Mouse (Mus musculus) activated CD4-positive, CD25-positive, alpha-beta regulatory T cell (primary cell): ENCODE measurements around the gene Fig4. TPM values are rescaled to one million over a fixed set of nuclear protein-coding genes. Genes with fewer than 3 reads are reported as not detected.

Experiments
- polyA plus RNA-seq, 2 experiments: library from polyadenylated mRNA; unstranded; fragments of 100-300 nt; shearing (Covaris generic); gene quantifications; one replicate each; pipeline ENCODE4 v1.2.1; 2017

The Fig4 gene
- polyA plus RNA-seq, result 10 to 100 TPM; 25.4 to 35.9 TPM

GRCm38 (mm10) chr10:41302689-41303431 is at the start of gene Fig4:
Gene Fig4, minus strand, starts transcription at chr10:41303260.

GRCm38 (mm10) chr10:41303639-41304444 is 782 bp upstream of the Fig4 start, which contains the start of gene Ak9:
Gene Ak9, plus strand, starts transcription at chr10:41303980.

Other genes starting within 250 kb of the Fig4 start
- gene Gpr6, start 231.0 kb downstream of the Fig4 start, polyA plus RNA-seq, result not detected
- under 1 TPM; 0.05 to 0.10 TPM for gene Ak9, start 720 bp upstream of the Fig4 start, polyA plus RNA-seq
- gene Zbtb24, start 147.1 kb upstream of the Fig4 start, polyA plus RNA-seq, result 10 to 100 TPM; 42.5 to 43.8 TPM
- 100 to 1,000 TPM in 1 of 2 experiments, 10 to 100 TPM in 1; 78.8 to 111 TPM for gene Mical1, start 173.1 kb upstream of the Fig4 start, polyA plus RNA-seq
- 10 to 100 TPM; 41.7 to 47.4 TPM for gene Smpd2, start 187.1 kb upstream of the Fig4 start, polyA plus RNA-seq
- under 1 TPM in 1 of 2 experiments, not detected in 1; 0.52 TPM for gene Ppil6, start 187.2 kb upstream of the Fig4 start, polyA plus RNA-seq
- gene Cd164, start 216.2 kb upstream of the Fig4 start, polyA plus RNA-seq, result 100 to 1,000 TPM; 183 to 223 TPM